Mouse (Mus musculus) CH12.LX (cell line): ENCODE measurements at regions not wholly inside any gene's neighbourhood (a gene's known extent, or its start where the extent isn't known, plus 50 kb on each side); places are given as distances from the start of the nearest gene placed in this dataset.

ENCODE experiments used
- BHLHE40 ChIP-seq: IDR thresholded peaks from 2 replicates; pipeline ENCODE4 v1.6.1; 2011; ENCODE audit warnings: mild to moderate bottlenecking, low read depth, low read length, improper control_type of control experiment
- CHD2 ChIP-seq: IDR thresholded peaks from 2 replicates; pipeline ENCODE4 v1.6.1; 2011; ENCODE audit warnings: low read length, improper control_type of control experiment
- CTCF ChIP-seq, 2 experiments: IDR thresholded peaks in 1 of 2; conservative IDR thresholded peaks in 1 of 2; 2 replicates each; pipeline ENCODE4 v1.5.1; 2011 to 2012; ENCODE audit warnings: low read depth in 2 of 2, low read length in 2 of 2, improper control_type of control experiment in 1 of 2, inconsistent platforms in 1 of 2, mild to moderate bottlenecking in 1 of 2, moderate library complexity in 1 of 2
- E2F4 ChIP-seq: IDR thresholded peaks from 2 replicates; pipeline ENCODE4 v1.6.1; 2011; ENCODE audit warnings: low read depth, low read length, improper control_type of control experiment; ENCODE audit not compliant: insufficient replicate concordance
- JUND ChIP-seq: conservative IDR thresholded peaks from 2 replicates; pipeline ENCODE4 v1.6.1; 2011; ENCODE audit warnings: low read depth, low read length, improper control_type of control experiment
- MAFK ChIP-seq: IDR thresholded peaks from 2 replicates; pipeline ENCODE4 v1.6.1; 2011; ENCODE audit warnings: low read length, improper control_type of control experiment; ENCODE audit not compliant: insufficient replicate concordance
- MXI1 ChIP-seq: IDR thresholded peaks from 2 replicates; pipeline ENCODE4 v1.6.1; 2011; ENCODE audit warnings: mild to moderate bottlenecking, low read depth, low read length, improper control_type of control experiment
- POLR2A ChIP-seq: IDR thresholded peaks from 2 replicates; pipeline ENCODE4 v1.6.1; 2011; ENCODE audit warnings: low read depth, mild to moderate bottlenecking, improper control_type of control experiment, low read length
- SMC3 ChIP-seq: IDR thresholded peaks from 2 replicates; pipeline ENCODE4 v1.6.1; 2011; ENCODE audit warnings: low read depth, low read length, improper control_type of control experiment
- ZC3H11A ChIP-seq: IDR thresholded peaks from 2 replicates; pipeline ENCODE4 v1.6.1; 2012; ENCODE audit warnings: low read depth, mild to moderate bottlenecking, inconsistent platforms, low read length, improper control_type of control experiment
- ZMIZ1 ChIP-seq: IDR thresholded peaks from 2 replicates; pipeline ENCODE4 v1.6.1; 2012; ENCODE audit warnings: low read depth, mild to moderate bottlenecking, inconsistent platforms, low read length, improper control_type of control experiment

DNA sequence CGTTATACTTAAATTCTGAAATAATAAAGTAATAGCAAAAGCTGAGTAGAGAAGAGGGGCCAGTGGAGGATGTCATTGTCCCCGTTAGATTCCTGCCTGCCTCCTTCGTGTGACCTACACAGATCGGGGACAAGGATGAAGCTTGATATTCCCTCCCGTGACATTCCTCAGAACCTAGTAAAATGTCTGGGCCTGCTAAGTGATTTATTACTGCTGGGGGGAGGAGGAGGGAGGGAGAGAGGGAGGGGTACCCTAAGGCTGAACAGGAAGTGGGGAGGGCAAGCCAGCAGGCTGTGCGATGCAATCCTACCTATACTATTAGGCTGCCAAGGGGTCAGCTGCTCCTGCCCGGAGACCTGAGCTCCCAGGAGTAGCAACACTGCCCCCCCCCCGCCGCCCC is 64.9 kb upstream of the Csf3r start:
- TF ChIP-seq CTCF (conservative IDR thresholded peaks at IDR 0.05 in 1 of 2, IDR thresholded peaks at IDR 0.05 in 1 of 2; ENCODE audit: low read depth in 2 of 2, low read length in 2 of 2) (no peak), MAFK (no peak), POLR2A (no peak), CHD2 (no peak), ZC3H11A (no peak), E2F4 (no peak), MXI1 (no peak), BHLHE40 (no peak), ZMIZ1 (no peak), SMC3 (no peak), JUND (no peak)
